Mouse (Mus musculus): ENCODE measurements around the gene Sgms1. TPM values are rescaled to one million over a fixed set of nuclear protein-coding genes. Genes with fewer than 3 reads are reported as not detected.
"Not testable (repeated sequence)": the region's sequence is repeated elsewhere in the genome, so short reads cannot be mapped to it uniquely, and the experiment has no call there.

Gene Sgms1
- polyA plus RNA-seq, 3 experiments from 2014 or later, result 47.8 to 56.5 (median 51.5) TPM

DNA sequence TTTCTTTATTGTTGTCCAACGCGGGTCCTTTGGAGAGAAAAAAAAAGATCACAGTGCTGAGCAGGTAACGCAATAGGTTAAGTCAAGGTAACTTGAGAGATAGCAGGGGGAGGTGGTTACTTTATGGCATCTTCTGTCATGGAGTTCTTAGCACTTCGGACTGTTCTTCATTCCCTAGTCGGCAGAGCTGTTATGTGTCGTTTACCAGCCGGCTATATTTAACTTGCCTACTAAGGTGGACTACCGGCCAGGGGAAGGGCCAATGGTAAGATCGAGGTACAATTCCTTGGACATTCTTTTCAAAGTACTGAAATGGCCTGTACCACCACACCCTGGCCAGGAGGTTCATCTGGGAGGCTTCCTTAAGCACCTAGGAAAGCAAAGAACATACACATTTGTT is 265.4 kb downstream of the Sgms1 start:
- ATAC-seq, result no peak

DNA sequence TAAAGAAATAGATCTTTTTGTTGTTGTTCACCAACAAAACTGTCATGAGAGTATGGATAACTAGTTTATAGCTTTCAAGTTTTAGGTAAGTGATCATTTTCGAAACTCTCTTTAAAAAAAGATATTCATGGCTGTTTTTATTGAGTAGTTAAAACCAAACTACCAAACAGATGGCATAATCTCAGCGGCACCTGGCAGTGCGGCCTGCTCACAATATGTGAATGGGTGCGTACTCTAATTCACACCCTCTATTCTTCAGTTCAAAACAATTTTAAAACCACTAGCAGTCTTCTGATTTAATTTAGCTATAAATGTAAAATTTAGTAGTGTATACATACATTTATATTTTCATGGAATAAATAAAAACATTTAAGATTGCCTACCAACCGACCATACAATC is 266.3 kb downstream of the Sgms1 start:
- no peak for ATAC-seq

DNA sequence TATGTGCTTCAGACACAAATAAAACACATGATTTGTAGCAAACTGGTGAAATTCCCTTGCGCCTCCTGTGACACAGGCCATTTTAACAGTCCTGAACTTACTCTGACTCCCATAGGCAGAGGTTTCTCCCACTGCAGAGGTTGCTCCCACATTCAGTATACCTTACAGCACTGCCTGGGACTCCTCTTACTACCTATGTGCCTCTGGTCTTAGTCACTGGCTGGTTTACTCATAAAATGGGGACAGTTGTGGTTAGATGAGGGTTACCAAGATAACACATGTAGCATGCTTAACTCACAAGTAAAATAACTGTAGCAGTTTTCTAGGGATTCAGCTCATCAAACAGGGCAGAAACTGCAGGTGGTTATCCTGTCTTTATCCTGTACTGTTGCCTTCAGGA is 268.7 kb downstream of the Sgms1 start:
- ATAC-seq, result no peak

DNA sequence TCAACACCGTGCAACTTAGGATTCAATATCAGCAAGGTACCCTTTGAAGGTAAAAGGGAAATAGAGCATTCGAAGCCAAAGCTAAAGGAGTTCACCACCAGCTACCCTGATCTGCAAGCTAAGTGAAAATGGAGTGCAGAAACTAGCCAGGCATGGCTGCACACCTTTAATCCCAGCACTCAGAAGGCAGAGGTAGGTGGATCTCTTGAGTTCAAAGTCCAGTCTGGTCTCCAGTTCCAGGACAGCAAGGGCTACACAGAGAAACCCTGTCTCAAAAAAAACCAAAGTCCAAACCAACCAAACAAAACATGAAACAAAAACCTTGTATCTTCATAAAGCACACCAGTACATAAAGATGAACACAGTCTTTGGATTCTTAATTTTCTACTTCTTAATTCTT is 269.8 kb downstream of the Sgms1 start:
- no peak for ATAC-seq

DNA sequence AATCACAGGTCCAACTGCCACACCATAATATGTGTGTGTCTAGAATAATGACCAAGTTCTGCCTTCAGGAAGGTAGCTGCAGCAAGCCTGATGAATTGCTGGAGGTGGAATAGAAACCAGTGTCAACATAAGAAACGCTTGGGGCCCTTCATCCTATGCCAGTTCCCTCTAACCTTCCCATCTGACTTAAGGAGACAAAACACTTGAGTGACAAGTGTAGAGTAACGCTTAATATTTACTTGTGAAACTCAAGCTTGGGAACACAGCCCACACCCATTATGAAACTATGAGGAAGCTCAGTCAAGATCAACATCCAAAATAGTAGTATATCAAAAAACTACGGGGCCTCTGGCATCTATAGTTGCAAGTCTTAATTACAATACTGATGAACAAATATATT is 271.0 kb downstream of the Sgms1 start:
- ATAC-seq, result no peak

DNA sequence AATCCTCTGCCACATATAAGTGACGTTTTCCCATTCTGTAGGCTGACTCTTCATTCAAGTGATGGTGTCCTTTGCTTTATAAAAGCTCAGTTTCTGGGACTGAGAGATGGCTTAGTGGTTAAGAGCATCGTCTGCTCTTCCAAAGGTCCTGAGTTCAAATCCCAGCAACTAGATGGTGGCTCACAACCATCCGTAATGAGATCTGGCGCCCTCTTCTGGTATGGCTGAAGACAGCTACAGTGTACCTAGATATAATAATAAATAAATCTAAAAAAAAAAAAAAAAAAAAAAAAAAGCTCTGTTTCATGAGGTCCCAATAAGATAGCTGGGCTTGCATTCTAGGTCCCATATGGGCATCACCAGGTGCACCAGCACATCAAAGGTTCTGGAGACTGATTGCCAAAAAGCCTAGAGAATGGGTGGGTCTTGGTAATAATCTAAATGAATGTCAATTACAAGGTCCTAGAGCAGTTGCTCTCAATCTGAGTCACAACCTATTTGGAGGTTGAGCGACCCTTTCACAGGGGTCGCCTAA is 272.0 kb downstream of the Sgms1 start:
- no peak for ATAC-seq

DNA sequence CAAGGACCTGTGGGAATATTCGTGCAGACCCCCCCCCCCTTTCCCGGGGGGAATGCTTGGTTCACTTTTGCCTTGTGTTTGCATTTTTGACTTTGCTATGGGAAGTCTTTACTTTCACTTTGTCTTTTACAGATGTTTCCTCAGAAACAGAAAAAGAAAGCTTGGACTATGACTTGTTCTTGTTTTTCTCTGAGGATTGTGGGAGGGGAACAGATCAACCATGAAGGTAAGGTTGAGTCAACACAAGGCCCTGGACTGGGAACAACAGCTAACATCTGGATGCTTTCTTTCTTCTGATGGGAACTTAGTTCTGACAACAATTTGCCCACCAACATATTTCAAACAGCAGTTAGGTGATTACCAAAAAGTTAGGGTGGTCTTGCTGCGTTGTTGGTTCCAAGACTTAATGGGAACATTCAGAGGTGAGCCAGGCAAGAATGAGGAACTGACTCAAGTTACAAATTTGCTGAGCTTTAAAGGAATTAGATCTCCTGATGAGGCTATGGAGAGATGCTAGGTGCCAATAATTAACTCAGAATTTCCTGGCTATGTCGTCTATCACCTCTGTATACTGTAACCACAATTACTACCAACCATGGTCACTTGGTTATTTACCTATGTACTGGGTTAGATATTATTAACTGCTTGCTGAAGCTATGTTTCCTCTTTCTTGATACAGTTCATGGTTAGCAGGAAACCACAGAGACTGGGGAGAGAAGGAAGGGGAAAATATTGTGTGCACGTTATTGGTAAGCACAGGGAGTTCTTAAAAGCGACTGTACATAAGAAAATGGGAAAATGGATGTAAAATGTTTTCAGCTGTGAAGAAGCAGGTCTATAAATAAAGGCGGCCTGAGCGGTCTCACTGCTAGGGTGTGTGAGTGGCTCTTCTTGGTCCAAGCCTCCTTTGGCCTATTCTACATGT is 277.4 kb downstream of the Sgms1 start:
- ATAC-seq, result no peak

DNA sequence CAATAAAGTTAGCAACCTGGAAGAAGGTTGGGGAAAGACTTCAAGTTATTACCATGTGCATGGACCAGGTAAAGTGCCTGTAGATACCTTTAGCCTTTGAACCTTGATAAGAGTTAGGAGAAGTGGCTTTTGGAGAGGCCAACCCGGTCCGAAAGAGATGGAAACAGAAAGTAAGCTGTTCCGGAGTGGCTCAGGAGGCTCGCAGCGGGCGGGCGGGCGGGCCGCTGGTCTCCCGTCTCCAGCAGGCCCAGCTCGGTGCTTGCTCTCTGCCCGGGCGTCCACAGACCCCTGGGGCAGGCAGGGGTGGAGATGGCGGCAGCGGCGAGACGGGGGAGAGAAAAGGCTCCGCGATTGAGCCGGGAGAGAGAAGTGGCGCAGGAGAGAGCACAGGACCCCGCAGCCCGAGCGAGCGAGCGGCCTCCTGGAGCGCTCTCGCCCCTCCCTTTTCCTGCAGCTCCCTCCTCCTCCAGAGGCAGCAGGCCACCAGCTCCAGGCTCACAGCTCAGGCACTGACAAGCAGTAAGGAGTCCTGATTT is 281.7 kb downstream of the Sgms1 start, which contains the start of gene Asah2:
Asah2 (minus strand) TSS at position 441 of the 536 bp plus-strand sequence.
- peak; percentile 88 for ATAC-seq

GRCm38 (mm10) chr19:32106750-32107149 is 282.8 kb downstream of the Sgms1 start:
- no peak for ATAC-seq

GRCm38 (mm10) chr19:32104217-32104616 is 285.3 kb downstream of the Sgms1 start:
- no peak for ATAC-seq

DNA sequence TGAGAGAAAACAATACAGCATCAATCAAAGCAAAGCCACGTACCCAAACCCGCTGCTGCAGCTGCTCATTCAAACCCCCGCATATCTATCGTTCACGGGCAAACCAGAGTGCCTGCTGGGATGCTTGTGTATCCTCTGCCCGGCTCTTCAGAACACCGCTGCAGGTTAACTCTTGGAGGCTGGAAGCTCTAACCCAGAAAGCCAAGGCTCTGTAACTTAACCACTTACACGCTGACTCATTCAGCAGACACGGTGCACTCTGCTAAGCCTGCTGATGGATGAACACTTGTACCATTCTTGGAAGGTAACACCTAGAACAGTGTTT is 286.6 kb downstream of the Sgms1 start:
- no peak for ATAC-seq

DNA sequence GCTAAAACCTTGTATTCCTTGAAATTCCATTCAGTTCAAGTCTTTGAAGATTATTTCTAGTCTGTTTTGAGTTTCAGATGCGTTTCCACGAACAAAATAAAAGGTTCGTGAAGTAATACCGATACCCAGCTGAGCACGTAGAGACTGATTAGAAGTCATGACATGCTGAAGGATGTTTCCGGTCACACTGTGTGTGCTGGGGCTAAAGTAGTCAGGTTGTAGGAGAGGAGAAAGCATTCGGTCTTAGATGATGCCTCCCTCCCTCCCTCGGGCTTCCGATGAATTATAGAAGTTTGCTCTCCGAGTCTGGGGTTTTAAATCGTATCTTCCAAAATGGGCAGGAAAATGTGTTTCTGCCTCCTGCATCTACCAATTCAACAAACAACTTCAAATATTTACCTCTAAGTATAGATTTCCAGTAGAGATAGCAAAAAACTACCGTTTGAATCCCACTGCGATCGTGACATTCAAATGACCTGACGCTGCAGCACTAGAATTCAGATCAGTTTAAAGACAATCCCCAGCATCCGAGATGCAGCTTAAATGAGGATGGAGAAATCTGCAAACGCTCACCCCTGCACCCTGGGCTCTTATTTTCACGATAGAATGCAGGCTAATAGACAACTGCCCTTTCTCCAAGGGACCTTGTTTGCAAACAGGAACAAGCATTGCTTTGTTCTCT is 287.1 kb downstream of the Sgms1 start:
- no peak for ATAC-seq

GRCm38 (mm10) chr19:32098582-32098981 is 290.9 kb downstream of the Sgms1 start:
- ATAC-seq, result no peak

DNA sequence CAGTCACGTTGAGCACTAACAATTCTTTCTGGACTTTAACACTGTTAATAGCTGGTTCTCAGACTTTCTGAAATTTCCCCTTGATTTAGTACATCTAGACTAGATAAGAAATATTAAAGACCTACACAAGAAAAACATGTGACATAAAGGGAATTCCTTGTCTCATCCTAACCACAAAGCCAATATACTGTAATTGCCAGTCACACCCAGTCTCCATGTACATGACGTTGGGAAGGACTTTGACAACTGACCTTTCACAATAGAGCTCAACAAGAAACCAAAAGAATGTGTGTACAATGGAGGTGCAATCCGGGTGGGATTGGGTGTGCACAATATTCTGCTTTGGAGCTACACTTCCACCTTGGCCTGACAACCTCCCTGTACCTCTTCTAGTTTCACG is 297.2 kb downstream of the Sgms1 start:
- ATAC-seq, result no peak

DNA sequence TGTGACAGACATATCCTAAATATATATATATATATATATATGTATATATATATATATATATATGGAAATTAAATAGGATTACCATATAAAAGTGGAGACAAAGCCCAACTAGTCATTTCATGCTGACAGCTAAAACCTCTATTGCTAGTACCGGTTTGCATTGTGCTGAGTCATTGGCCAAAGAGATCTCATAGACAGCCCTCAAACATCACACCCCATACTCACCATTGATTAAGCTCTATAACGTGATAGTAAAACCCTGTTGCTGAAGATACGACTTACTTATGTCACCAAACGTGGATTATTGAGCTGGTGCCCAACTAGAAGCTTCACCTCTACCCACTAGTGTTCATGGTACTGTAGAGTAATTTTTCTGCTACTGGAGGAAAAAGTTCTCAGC is 298.7 kb downstream of the Sgms1 start:
- ATAC-seq, result no peak

DNA sequence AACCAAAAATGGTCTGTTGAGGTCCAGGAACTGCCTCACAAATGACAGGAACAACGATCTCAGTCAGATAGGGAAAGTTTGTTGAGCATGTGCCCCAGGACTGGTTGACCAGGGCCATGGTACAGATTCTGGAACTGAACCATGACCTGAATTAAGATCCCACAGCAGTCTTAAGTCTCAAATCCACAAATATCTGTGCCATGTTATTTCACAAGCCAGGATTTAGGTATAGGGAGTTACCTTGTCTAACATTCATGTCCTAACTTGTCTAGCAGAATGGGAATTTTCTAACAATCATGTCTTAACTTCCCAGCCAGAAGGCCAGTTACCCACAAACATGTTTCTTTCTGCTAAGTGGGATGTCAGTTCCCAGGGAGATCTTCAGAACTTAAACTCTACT is 300.9 kb downstream of the Sgms1 start:
- no peak for ATAC-seq

DNA sequence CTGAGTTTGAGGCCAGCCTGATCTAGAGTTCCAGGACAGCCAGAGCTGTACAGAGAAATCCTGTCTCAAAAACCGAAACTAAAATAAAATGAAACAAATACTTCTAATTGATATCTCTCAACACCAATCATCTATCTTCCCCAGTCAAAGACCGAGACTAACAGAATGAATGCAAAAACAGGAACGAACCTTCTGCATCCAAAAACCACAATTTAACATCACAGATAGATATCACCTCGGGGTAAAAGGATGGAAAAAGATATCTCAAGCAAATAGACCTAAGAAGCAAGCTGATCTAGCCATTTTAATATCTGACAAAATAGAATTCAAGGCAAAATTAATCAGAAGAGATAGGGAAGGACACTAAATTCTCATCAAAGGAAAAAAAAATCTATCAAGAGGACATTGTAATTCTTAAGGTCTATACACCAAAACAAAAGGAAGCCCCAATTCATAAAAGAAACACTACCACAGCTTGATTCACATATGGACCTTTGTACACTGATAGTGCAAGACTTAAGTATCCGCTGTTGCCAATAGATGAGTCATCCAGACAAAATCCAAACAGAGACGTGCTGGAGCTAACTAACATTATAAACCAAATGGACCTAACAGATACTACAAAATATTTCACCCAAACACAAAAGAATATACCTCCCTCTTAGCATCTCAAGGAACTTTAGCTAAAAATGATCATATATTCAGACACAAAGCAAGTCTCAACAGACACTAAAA is 301.6 kb downstream of the Sgms1 start:
- no peak for ATAC-seq

DNA sequence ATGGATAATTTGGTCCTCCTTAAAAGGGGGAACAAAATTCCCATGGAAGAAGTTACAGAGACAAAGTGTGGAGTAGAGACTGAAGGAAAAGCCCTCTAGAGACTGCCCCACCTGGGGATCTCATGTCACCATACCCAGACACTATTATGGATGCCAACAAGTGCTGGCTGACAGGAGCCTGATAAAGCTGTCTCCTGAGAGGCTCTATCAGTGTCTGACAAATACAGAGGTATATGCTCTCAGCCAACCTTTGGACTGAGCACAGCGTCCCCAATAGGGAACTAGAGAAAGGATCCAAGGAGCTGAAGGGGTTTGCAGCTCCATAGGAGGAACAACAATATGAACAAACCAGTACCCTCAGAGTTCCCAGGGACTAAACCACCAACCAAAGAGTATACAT is 304.7 kb downstream of the Sgms1 start:
- ATAC-seq, result not testable (repeated sequence)

Data from inflammation-experienced regulatory T-cells, adult 6 months (primary cell).